Mouse (Mus musculus) ES-Bruce4 (cell line): Measurements from ENCODE around the gene Nsun7. TPM values are rescaled to one million over a fixed set of nuclear protein-coding genes. Genes with fewer than 3 reads are reported as not detected.

ENCODE experiments used
- H3K27ac ChIP-seq: 2 replicates; pipeline ENCODE4 v1.5.1; 2012; ENCODE audit warnings: low read length, inconsistent platforms; ENCODE audit not compliant: insufficient read depth
- H3K27me3 ChIP-seq: 2 replicates; pipeline ENCODE4 v1.6.1; 2012; ENCODE audit warnings: mild to moderate bottlenecking, low read length, inconsistent platforms; ENCODE audit not compliant: control insufficient read depth, poor library complexity, insufficient read depth, severe bottlenecking
- H3K36me3 ChIP-seq: 2 replicates; pipeline ENCODE4 v1.6.1; 2012; ENCODE audit warnings: inconsistent platforms, mild to moderate bottlenecking, low read length, moderate library complexity; ENCODE audit not compliant: control insufficient read depth, poor library complexity, insufficient read depth, severe bottlenecking
- H3K4me1 ChIP-seq: one replicate; pipeline ENCODE4 v1.8.1; 2011; ENCODE audit warnings: low read length; ENCODE audit not compliant: control insufficient read depth, insufficient read depth
- H3K4me3 ChIP-seq: 2 replicates; pipeline ENCODE4 v1.5.1; 2011; ENCODE audit warnings: low read depth, mild to moderate bottlenecking, low read length
- H3K9ac ChIP-seq: 2 replicates; pipeline ENCODE4 v1.6.1; 2012; ENCODE audit warnings: low read depth, mild to moderate bottlenecking, inconsistent platforms; ENCODE audit not compliant: poor library complexity, severe bottlenecking
- H3K9me3 ChIP-seq: replicated peaks from 2 replicates; pipeline ENCODE4 v1.6.1; 2012; ENCODE audit warnings: mild to moderate bottlenecking, low read length, inconsistent platforms; ENCODE audit not compliant: control insufficient read depth, poor library complexity, insufficient read depth, severe bottlenecking
- CTCF ChIP-seq: IDR thresholded peaks from one replicate; pipeline ENCODE4 v1.8.1; 2011; ENCODE audit warnings: low read depth, low read length
- EP300 ChIP-seq: IDR thresholded peaks from 2 replicates; pipeline ENCODE4 v1.6.1; 2011; ENCODE audit warnings: low read depth, low read length; ENCODE audit not compliant: insufficient read depth
- POLR2A ChIP-seq: IDR thresholded peaks from one replicate; pipeline ENCODE4 v1.8.1; 2011; ENCODE audit warnings: low read length; ENCODE audit not compliant: insufficient read depth
- polyA plus RNA-seq: library from polyadenylated mRNA; stranded (reverse); fragments of >200 nt; gene quantifications from 2 replicates; pipeline ENCODE4 v1.2.4, GENCODE M21; 2011; ENCODE audit warnings: low read depth; ENCODE audit not compliant: missing spikeins, insufficient read depth, insufficient read length

Gene Nsun7
- polyA plus RNA-seq, 1 experiment, result 0.94 TPM

GRCm38 (mm10) chr5:66330806-66331205 is 71.1 kb downstream of the Nsun7 start:
- Histone ChIP-seq H3K4me3 (no peak overlapping the region), H3K9ac (no peak overlapping the region), H3K27me3 (no peaks in the 10 kb centered on the region), H3K27ac (no peak overlapping the region), H3K9me3 (no peaks in the 10 kb centered on the region), H3K4me1 (no peaks in the 10 kb centered on the region), H3K36me3 (no peaks in the 10 kb centered on the region)
- TF ChIP-seq CTCF, result no peak
- no peak for TF ChIP-seq POLR2A
- TF ChIP-seq EP300, result no peak

- Histone ChIP-seq H3K36me3 (no peaks in the 10 kb centered on the region), H3K4me3 (peak overlapping the region; percentile 78), H3K27me3 (no peaks in the 10 kb centered on the region), H3K27ac (no peak overlapping the region), H3K9me3 (no peaks in the 10 kb centered on the region), H3K9ac (no peak overlapping the region), H3K4me1 (peaks cover 10% of the 10 kb centered on the region)
- TF ChIP-seq CTCF, result no peak
- TF ChIP-seq POLR2A, result no peak
- no peak for TF ChIP-seq EP300
Measured at GRCm38 (mm10) chr5:66337025-66337968, 77.6 kb downstream of the Nsun7 start.

GRCm38 (mm10) chr5:66337969-66338345 is 78.3 kb downstream of the Nsun7 start:
- Histone ChIP-seq H3K27me3 (no peaks in the 10 kb centered on the region), H3K9me3 (no peaks in the 10 kb centered on the region), H3K36me3 (no peaks in the 10 kb centered on the region), H3K4me1 (peaks cover 10% of the 10 kb centered on the region), H3K9ac (no peak overlapping the region), H3K27ac (no peak overlapping the region), H3K4me3 (no peak overlapping the region)
- no peak for TF ChIP-seq POLR2A

- no peaks in the 10 kb centered on the region for H3K36me3 ChIP-seq
Measured at GRCm38 (mm10) chr5:66338583-66338982, 78.9 kb downstream of the Nsun7 start.

GRCm38 (mm10) chr5:66340356-66341102 is 80.8 kb downstream of the Nsun7 start:
- H3K9ac ChIP-seq, result no peak overlapping the region
- H3K27me3 ChIP-seq, result no peaks in the 10 kb centered on the region
- H3K4me1 ChIP-seq, result peaks cover 10% of the 10 kb centered on the region
- H3K4me3 ChIP-seq, result no peak overlapping the region
- no peaks in the 10 kb centered on the region for H3K9me3 ChIP-seq
- TF ChIP-seq POLR2A, result no peak
- 0 out of 2 replicates have a peak overlapping the region, but pooled peaks have one; percentile 41 for H3K27ac ChIP-seq
- no peaks in the 10 kb centered on the region for H3K36me3 ChIP-seq

More at GRCm38 (mm10) chr5:66338583-66338982, 78.9 kb downstream of the Nsun7 start:
- Histone ChIP-seq H3K27me3 (no peaks in the 10 kb centered on the region), H3K4me1 (peaks cover 10% of the 10 kb centered on the region), H3K27ac (no peak overlapping the region), H3K9me3 (no peaks in the 10 kb centered on the region), H3K9ac (no peak overlapping the region), H3K4me3 (no peak overlapping the region)
- no peak for TF ChIP-seq POLR2A
- peak; percentile 83 for TF ChIP-seq CTCF

- H3K4me1 ChIP-seq, result peaks cover 10% of the 10 kb centered on the region
- peak overlapping the region; percentile 65; the same call in 1 of the 2 replicates for H3K27ac ChIP-seq
- H3K4me3 ChIP-seq, result peak overlapping the region; percentile 98
- H3K36me3 ChIP-seq, result no peaks in the 10 kb centered on the region
- TF ChIP-seq POLR2A (no peak), EP300 (no peak), CTCF (no peak)
- H3K9ac ChIP-seq, result no peak overlapping the region; the same call in 1 of the 2 replicates
- no peaks in the 10 kb centered on the region for H3K27me3 ChIP-seq
- no peaks in the 10 kb centered on the region for H3K9me3 ChIP-seq
Measured at GRCm38 (mm10) chr5:66341848-66342247, 82.2 kb downstream of the Nsun7 start.
